Mouse (Mus musculus) megakaryocyte, embryonic 14.5 days (primary cell): Measurements from ENCODE around the gene Fgfr2.

Experiments
- FLI1 ChIP-seq: IDR thresholded peaks from 2 replicates; pipeline ENCODE4 v1.6.1; 2012; ENCODE audit warnings: low read length, inconsistent platforms, mixed read lengths
- GATA1 ChIP-seq: IDR thresholded peaks from 3 replicates; pipeline ENCODE4 v1.6.1; 2012; ENCODE audit warnings: mixed read lengths, low read length, inconsistent platforms, borderline replicate concordance

DNA sequence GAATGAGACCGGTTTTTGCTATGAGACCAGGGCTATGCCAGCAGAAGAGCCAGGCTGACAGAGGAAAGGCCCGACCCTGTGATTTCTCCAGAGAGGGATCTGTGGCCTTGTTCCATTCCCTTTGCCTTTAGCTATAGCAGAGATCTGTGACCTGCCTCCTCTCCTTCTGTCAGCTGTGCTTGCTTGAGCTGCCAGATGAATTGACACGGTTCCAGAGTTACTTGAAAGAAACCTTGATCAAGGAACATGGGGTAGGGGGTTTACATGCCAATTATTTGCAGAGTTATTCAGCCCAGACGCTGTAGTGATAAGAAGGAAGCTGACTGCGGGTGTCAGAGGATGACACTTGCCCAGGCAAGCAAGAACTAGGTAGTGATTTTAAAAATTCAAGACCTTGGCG lies 2525.6 kb downstream of the Fgfr2 start:
- TF ChIP-seq FLI1 (no peak), GATA1 (no peak)
